Mouse (Mus musculus) spleen, adult 12 weeks (tissue): ENCODE measurements around the gene Mpv17l2.

Source experiments
- DNase-seq: peaks from one replicate; pipeline ENCODE4 v3.0.0; 2022; ENCODE audit warnings: low spot score

The Mpv17l2 gene

DNA sequence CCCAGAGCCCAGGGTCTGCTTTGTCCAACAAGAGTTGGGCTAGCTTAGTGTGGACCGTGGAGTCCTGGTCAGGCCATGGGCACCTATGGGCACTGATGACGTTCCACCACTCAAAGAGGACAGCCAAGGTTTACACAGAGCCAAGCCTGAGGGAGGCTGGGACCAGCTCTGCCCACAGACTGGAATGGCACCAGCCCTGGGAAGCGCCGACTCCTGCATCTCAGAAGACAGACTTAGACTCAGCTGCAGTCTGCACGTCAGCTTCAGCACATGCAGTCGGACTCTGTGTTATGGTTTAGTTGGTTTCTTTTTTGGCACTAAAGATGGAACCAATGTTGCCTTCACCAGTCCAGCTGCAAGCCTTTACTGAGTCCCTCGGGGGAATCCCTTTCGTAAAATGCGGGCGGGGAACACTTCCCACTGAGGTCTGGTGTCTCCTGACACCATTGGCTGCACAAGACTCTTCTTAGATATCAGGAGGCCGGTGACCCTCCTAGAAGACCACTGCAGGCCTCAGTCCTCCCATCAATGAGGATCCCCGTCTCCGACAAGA, 10.5 kb downstream of the Mpv17l2 start:
- DNase-seq = no peak

DNA sequence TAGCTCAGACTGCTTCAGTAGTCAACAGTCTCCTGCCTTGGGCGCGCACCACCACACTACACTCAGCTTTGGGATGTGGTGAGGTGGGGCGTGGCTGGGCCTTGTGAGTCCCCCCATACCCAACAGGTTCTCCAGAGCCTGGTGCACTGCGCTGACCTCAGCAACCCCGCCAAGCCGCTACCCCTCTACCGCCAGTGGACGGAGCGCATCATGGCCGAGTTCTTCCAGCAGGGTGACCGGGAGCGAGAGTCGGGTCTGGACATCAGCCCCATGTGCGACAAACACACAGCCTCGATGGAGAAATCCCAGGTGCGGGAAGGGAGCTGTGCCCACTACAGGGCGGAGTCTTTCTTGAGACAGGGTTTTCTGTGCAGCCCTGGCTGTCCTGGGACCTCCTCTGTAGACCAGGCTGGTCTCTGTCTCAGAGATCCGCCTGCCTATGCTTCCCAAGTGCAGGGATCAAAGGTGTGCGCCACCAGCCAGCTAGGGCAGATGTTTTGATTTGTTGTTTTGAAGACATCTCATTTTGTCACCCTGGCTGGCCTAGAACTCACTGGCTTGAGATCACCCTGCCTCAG, 11.6 kb downstream of the Mpv17l2 start:
- no peak for DNase-seq

GRCm38 (mm10) chr8:70748246-70749096, 12.3 kb downstream of the Mpv17l2 start:
- no peak for DNase-seq

- DNase-seq = no peak
Measured at GRCm38 (mm10) chr8:70747211-70747890, 13.4 kb downstream of the Mpv17l2 start.

GRCm38 (mm10) chr8:70746676-70747075, 14.1 kb downstream of the Mpv17l2 start:
- no peak for DNase-seq

GRCm38 (mm10) chr8:70745691-70746220, 15.0 kb downstream of the Mpv17l2 start:
- DNase-seq = no peak

DNA sequence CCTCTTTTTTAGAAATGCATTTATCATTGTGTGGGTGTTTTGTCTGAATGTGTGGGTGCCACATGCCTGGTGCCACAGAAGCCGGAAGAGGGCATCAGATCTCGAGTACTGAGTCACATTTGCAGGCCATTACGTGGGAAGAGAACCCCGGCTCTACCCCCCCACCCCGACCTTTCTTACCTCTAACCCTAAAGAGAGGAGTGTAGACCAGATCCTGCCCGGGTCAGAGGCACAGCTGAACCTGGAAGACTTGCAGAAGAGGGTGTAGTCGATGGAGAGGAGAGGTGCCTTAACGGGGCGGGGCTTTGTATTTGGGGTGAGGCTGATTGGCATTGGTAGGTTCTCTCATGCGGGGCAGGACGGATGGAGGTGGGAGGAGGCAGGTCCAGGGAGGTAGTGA, 15.9 kb downstream of the Mpv17l2 start:
- no peak for DNase-seq

- DNase-seq = no peak
Measured at GRCm38 (mm10) chr8:70743656-70744590, 16.8 kb downstream of the Mpv17l2 start.

DNA sequence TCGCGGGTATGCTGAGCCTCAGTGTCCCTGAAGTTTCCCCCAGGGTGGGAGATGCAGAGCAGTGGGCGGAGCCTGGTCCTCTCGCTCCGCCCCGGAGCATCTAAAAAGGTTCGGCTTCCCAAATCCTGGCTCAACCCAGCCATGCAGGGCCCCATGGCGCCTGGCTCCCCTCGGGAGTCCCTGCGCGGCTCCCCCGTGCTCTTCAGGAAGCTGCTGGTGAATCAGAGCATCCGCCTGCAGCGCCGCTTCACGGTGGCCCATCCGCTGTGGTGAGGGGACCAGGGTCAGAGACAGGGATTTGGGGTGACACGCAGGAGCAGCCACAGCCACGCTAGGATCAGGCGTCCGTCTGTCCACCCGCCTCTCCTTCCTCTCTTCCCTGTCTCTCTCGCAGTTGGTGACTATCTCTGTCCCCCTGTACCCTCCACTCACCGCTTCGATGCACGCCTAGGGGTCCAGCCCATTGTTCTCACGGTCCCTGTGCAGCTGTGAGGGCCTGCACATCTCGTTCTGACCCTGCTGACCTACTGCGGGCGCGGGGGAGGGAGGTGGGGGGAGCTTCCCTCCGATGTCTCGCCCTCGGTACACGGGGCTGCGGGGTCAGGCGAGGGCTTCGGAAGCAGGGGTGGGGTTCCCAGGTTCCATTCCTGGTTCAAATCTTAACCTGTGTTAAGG, 17.6 kb downstream of the Mpv17l2 start:
- no peak for DNase-seq

DNA sequence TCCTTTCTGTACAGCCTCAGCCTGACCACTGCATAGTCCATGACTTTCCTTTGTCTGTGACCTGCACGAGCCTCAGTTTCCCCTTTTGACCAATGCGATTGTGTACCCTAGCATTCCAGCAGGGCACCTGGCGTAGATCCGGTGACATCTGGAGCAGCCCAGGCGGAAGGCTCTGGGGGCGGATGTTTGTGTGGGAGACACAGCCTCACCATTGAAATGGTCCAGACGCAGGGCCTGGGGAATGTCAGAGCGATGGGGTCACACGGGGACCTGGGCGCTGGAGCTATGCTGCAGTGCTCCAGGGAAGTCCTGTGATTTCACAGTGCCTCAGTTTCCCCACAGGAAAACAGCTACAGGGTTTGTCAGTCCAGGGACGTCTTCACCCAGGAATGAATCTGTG, 18.6 kb downstream of the Mpv17l2 start:
- DNase-seq = no peak

- no peak for DNase-seq
Measured at GRCm38 (mm10) chr8:70741661-70742060, 19.1 kb downstream of the Mpv17l2 start.

GRCm38 (mm10) chr8:70738211-70738610, 22.5 kb downstream of the Mpv17l2 start:
- DNase-seq = no peak

DNA sequence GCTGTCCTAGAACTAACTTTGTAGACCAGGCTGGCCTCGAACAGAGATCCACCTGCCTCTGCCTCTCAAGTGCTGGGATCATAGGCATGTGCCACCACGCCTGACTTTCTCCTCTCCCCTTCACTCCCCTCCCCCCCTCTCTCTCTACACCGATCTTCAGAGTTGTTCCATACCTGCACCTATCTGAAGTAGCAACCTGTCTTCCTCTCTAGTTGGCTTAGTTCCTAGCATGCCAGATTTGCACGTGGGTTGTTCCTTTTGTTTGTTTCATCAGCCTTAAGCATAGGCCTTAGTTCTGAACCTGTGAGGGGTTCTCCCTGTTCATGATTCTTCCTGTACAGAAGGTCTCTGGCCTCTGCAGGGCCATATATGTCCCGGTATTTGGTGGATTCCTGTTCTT, 23.0 kb downstream of the Mpv17l2 start:
- no peak for DNase-seq

DNA sequence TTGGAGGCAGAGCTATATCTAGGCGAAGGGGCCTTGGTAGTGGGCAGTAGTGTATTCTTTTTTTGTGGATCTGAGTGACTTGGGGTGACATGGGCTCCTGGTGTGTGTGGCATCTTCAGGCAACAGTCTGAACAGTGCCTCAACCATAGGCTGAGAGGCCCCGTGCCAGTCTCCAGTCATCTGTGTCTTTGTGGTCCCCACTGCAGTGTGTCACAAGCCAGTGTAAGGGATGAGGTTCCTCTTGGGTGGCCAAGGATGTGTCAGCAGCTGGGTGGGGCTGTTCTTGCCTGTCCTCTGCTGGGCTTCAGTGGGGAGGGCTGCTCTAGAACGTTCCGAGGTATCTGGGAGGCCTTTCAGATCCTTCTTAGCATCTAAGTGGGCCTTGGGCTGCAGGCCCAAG, 29.8 kb downstream of the Mpv17l2 start:
- DNase-seq = no peak

DNA sequence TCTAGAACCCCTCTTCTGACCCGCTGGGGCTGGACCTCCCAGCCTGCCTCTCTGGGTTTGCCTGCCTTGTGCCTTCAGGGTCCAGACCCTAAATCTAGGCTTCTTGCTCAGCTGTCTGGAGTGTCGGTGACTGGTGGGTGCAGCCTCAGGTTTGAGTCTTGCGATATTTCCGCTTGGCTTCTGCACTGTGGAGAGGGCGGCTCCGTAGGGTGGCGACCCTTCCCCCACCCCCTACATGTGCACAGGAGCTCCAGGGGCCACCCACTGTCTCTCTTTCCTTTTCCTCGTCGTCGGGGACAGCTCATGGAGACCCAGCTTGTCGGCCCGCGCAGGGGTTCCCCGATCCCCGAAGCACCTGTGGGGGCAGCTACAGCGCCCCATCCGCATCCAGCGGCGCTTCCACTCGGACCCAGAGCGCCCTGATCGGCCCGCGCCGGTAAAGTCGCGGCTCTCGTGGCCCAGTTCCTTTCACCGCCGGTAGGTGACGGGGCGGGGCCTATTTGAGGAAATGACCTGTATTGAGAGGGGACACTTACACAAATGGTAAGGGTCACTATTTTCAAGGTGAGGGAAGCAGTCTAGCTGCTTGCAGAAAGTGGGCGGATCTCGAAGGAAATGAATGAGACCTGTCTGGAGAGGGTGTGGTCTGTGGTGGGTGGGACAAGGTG, 30.8 kb downstream of the Mpv17l2 start:
- no peak for DNase-seq

- no peak for DNase-seq
Measured at GRCm38 (mm10) chr8:70726721-70727120, 34.0 kb downstream of the Mpv17l2 start.

DNA sequence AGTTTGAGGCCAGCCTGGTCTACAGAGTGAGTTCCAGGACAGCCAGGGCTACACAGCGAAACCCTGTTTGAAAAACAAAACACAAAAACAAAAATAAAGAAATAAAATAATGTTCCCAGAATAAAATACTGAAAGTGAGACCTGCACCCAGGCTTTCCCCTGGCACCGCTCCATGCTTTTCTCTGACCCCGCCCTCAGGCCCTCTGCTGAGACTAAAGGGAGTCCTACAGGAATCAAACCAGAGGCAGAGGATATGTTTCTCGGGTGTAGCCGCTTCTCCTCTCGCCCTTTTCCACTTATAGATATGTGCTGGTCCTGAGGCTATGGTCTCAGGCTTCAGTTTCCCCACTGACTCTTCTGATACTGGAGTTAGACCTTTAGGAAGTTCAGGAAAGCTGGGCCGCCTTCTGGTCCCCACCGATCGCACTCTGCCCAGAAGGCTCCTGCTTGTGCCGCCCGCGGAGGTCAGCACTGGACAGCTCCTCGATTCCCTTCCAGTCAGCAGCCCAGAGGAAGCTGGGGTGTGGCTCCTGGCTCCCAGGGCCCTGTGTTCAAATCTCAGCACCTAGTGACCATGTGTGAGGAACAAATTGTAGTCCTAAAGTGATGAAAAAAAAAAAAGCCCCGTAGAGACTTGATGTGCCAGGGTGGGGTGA, 34.8 kb downstream of the Mpv17l2 start:
- no peak for DNase-seq

GRCm38 (mm10) chr8:70724216-70724615, 36.5 kb downstream of the Mpv17l2 start:
- no peak for DNase-seq

- DNase-seq = no peak
Measured at GRCm38 (mm10) chr8:70723486-70724210, 37.1 kb downstream of the Mpv17l2 start, which contains the start of gene Pde4c. Pde4c (plus strand) TSS chr8:70723720.
